Mouse (Mus musculus): ENCODE measurements at regions not wholly inside any gene's neighbourhood (a gene's known extent, or its start where the extent isn't known, plus 50 kb on each side); places are given as distances from the start of the nearest gene placed in this dataset.

DNA sequence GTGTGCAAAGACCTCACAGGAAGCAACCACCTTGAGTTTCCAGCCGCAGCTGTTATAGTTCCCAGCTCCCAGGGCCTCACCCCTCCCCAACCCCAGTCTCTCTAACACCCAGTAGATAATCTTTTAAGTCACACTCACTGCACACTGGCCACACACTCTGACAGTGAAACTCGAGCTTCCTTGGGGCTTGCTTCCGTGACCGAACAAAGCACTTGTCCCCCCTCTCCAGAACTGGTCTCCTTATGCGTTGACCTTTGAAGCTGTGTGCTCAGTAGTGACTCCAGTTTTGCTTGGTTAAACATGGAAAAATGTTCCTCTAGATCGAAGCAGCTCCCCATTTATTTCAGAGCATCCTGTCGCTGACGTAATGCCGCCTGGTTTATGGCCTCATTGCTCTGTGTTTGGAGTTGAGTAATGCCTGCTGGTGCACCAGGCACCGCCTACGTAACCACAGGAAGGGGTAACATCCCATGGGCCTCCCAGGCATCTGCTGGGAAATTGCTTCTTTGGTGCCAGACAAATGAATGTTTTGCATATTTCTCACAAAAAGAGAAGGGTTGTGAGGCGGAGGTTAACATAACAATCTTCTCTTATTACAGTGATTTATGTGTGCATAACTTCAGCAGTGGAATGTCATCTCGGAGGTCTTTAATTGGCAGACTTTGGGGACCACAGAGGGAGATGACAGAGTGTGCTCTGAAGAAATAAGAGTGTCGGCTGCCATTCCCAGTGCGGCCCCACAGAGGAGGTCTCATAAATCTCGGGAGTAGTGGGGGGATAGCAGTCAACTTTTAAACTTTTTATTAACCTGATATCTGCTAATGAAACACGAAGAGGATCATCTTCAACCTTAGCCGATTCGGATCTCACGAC, 292.7 kb upstream of the Zfp507 start:
- DNase-seq (ENCODE audit: low spot score) = no peak

DNA sequence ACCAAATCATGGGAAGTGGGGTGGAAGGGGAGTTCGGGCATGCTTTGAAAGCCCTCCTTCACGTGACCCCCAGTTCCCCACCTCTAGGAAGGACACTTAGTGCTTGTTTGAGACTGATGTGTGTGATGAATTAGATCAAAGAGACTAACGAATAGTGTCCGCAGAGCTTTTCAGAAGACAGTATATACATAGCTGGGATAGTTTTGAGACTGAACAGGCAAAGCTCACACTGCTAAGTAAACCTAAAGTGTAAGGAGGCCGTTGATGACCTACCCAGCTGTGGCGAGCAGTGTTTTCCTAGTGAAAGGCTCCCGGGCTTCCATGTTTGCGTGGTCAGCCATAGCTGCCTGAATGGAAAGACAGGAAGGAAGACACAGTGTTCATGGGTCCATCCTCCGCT, 288.3 kb upstream of the Zfp507 start:
- DNase-seq (ENCODE audit: low spot score) = no peak

GRCm38 (mm10) chr7:36090291-36091123, 287.7 kb upstream of the Zfp507 start:
- peak; percentile 42 for DNase-seq (ENCODE audit: low spot score)

DNA sequence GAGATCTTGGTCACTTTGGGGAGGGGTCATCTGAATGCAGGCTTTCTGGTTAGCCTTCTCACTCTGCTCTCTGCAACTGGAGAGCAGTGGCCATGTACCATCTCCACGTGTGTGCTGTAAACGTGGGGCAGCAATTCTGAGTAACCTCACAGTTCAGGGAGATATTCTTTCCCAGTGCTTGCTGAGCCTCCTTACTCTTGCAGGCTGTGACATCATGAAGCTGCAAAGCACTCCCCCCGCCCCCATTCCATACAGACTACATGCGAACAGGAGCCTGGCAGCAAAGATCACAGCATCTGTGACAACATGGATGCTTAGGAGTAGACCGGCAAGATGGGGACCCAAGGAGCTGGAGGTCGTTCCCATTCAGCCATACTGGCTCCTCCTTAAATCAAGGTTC, 284.8 kb upstream of the Zfp507 start:
- DNase-seq (ENCODE audit: low spot score) = no peak

DNA sequence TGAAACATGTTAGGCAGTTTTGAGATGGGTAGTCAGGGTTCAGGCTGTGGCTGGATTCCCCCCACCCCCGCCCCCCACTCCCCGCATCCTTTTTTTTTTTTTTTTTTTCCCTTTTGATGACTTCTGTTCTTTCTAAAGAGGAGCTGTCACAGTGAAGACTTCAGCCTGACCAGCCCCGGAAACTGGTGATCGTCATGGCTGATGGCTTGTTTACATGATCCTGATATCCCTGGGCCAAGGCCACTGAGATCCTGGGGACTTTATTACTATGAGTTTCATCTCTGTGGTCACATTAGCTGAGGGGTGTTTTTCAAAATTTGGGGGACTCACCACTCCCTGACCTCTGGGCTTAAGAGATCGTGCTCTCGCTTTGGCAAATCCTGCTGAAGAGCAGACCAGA, 275.9 kb upstream of the Zfp507 start:
- DNase-seq (ENCODE audit: low spot score) = no peak

DNA sequence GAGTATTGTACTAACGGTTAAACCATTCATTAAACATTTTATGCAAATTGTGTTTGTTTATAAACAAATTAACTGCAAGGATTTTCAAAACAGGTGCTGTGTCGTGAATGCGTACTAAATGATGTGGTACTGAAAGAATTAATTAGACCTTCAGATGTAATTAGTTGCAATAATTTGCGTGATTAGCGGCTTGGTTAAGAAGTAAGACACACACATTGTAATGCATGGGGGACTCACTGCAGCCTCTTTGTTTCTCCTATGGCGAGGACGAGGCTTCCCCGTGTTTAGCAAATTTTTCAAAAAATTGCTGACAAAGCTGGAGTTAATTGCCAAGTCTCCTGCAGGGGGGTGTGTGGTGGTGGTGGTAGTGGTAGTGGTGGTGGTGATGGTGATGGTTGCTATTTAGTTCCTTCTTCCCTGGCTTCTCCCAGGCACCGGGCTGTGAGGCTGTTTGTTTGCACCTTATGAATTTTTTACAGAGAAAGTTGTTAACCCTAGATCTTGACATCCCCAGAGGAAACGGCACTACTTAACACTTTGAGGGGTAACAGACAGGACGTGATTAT, 275.4 kb upstream of the Zfp507 start:
- DNase-seq (ENCODE audit: low spot score) = peak; percentile 35

DNA sequence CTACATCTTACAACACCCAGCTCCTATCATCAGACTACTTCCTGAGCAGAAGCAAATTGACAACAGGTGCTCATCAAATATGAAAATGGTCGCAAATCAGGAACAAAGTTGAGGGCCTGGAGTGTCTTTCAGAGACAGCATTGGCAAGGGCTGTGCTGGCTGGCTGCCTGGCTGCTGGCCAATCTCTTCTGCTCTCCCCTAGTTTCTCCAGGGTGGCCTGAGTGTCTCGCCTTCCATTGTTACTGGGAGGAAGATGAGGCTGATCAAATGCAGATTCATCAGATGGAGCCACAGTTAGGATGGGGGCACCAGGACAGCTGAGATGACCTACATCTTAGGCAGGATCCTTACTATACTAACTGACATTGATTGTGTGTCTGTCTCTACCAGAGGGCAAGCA, 274.5 kb upstream of the Zfp507 start:
- no peak for DNase-seq (ENCODE audit: low spot score)

- DNase-seq (ENCODE audit: low spot score) = no peak
These were observed 273.2 kb upstream of the Zfp507 start for GRCm38 (mm10) chr7:36076021-36076441.

- DNase-seq (ENCODE audit: low spot score) = peak; percentile 65
These were observed 269.0 kb upstream of the Zfp507 start for GRCm38 (mm10) chr7:36071774-36072173.

GRCm38 (mm10) chr7:36066725-36067124, 263.9 kb upstream of the Zfp507 start:
- no peak for DNase-seq (ENCODE audit: low spot score)

DNA sequence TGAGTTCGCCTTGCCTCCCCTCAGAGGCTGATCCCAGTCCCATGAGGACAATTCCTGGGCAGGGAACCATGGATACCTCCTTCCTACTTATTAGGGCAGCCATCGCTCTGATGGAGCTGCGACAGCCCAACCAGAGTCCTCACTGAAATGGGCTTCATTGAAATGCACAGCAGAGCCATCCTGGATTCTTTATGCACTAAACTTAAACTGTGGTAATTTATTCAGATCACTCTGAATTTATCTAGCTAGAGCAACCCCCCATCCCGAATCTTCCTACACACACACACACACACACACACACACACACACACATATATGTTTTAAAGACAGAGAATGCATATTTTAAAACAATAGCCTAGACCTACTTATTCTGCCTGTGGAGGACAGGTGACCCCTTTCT, 258.9 kb upstream of the Zfp507 start:
- no peak for DNase-seq (ENCODE audit: low spot score)

DNA sequence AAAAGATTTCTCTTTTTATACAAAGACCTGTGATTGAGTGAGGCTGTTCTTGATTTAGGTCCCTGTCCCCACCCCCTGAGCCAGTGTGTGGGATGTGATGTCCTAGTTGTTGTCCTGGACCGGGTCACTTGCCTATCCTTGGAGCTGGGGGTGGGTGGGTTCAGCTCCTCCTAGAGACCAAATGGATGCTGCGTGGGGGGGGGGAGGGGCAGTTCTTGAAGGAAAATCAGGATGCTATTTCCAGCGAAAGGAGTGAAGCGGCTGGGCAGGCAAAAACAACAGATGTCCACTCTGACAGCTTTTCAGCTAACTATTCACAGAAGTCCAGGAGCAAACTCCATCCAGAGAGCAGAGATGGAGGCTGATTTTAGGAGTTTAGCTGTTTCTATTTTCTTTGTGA, 257.6 kb upstream of the Zfp507 start:
- DNase-seq (ENCODE audit: low spot score) = no peak

DNA sequence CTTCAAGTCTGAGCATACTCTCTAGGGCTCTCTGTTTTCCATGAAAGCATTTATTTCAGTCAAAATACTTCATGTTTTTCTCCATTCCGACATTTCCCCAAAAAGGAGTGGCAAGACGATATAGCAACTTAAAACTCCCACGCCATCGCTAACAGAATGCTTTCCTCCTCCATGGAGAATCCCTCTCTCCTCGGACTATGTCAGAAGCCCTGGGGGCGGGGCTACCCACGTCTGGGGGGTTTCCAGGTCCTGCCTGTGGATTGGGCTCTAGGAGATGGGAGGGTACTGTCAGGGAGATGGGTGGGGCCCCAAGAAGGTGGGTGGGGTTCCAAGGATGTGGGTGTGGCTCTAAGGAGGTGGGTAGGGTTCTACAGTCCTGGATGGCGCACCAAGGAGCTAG, 243.2 kb upstream of the Zfp507 start:
- DNase-seq (ENCODE audit: low spot score) = no peak

GRCm38 (mm10) chr7:36031881-36032280, 229.1 kb upstream of the Zfp507 start:
- no peak for DNase-seq (ENCODE audit: low spot score)

DNA sequence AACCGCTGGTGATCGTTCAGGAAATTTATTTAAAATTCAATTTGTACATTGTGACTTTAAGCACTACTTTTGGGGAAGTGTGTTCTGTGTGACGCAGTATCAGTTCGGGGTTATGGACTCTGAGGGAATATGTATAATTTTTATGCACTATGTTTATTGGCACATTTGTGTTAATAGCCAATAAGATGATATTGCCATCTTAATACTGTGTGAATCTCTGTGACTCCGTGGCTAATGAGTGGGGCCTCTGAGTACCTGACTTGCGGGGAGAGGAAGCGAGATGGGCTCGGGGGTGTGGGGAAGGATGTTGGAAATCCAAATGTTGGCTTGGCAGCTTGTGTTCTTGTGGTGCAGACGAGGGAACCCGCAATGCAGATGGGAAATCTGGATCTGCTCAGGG, 220.2 kb upstream of the Zfp507 start:
- no peak for DNase-seq (ENCODE audit: low spot score)

DNA sequence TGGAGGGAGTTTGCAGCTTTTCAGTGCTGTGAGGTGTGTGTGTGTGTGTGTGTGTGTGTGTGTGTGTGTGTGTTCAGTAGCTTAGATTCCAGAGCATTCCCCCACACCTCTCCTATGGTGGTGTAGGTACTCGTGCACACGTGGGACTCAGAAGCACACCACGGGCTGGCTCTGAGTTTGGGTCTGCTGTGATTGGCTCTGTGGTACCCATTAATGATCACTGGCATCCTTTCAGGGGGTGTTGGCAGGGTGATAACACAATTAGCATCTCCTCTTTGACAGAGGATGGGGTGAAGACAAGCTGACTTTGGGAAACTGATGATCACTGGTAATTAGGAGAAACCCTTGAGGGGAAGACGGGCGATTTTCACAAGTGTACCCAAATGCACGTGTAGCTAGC, 219.7 kb upstream of the Zfp507 start:
- no peak for DNase-seq (ENCODE audit: low spot score)

DNA sequence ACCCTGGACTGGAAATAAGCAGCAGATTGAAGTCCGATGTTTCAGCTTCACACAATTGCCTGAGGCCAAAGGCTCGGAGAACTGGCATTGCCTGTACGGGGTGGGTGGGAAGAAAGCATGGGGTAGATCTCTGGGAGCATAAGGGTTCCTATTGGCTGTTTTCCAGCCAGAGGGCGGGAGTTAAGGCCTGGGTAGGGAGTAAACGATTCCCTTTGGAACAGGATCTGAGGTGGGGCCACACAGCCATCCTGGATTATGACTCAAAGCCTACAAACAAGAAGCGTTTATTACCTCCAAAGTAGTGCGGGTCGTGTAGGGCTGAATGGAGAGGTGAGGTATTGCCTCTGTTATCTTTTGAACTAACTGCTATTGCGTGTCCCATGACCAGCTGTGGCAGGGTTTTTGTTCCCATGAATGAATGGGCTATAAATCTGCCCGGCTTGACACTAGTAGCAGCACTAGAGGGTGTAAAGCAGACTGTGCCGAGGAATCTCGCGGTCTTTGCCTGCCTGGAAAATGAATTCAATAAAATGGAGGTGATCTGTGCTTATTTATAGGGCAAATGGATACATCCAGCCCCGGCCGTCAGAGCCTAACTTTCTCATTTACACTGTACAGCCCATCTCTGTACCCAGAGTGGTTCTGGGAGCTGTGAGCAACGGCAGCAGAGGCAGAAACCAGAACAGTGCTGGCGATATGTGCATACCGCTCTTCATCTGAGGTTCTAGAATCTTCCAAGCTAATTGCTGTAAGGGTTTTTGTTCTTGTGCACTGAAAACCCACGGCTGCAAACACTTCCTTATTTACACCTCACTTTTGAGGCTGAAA, 214.3 kb upstream of the Zfp507 start:
- DNase-seq (ENCODE audit: low spot score) = no peak

DNA sequence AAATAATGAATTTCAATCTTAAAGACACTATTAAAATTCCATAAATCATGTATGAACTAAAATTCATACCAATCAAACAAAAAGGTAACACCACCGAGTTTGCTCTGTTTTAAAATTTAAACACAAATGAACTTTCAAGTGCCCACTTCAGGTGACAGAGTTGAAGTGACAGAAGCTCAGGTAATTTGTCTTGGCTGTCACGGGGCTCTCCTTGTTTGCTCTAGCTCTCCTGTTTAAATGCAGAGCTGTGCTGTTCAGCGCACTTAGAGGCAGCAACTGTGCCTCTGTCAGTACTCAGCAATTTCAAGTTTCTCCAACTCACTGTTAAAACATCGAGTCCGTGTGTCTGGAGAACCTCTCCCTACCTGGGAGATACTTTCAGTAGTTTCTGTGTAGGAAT, 193.8 kb upstream of the Zfp507 start:
- no peak for DNase-seq (ENCODE audit: low spot score)

DNA sequence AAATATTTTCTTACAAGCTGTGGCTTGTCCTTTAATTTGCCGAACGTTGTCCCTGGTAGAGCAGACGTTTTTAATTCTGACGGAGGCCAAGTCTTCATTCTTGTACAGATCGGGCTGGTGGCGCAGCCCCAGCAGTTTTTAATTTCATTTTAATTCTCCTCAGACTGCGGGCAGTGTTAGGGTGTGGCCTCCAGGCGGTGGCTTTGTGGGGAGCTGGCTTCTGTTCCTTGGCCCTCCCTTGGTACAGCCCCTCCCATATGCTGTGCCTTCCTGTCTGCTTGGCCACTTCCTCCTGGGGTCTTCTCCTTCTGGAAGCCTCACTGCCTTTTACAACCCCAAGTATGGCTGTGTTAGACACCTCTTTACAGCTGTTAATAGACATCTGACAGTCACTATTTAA, 189.7 kb upstream of the Zfp507 start:
- no peak for DNase-seq (ENCODE audit: low spot score)

DNA sequence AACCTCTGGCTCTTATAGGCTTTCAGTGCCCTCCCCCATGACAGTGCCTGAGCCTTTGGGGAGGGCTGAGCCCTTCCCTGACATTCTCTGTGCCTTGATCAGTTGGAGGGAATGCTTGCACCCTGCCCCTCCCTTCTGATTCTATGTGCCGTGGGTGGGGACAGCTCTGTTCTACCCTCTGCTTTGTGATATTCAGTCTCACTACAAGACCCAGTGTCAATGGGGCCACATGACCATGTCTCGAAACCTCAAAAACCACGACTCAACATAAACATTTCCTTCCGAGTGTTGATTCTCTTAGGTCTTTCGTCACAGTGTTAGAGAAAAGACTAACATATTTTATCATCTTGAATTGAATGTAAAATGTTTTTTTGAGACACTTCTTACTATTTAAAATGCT, 188.3 kb upstream of the Zfp507 start:
- no peak for DNase-seq (ENCODE audit: low spot score)

- no peak for DNase-seq (ENCODE audit: low spot score)
These were observed 186.7 kb upstream of the Zfp507 start for GRCm38 (mm10) chr7:35989456-35989855.

Measured in retina, embryonic 14.5 days (tissue).